Mouse (Mus musculus) small intestine, adult 2 months (tissue): ENCODE measurements around the gene Hoxd11. TPM values are rescaled to one million over a fixed set of nuclear protein-coding genes. Genes with fewer than 3 reads are reported as not detected.

Experiments used
- H3K27ac ChIP-seq: fragments of 200-500 bp; 2 replicates; pipeline ENCODE4 v1.5.1; 2012; ENCODE audit warnings: low read depth, low read length, control low read depth, inconsistent platforms; ENCODE audit not compliant: insufficient read depth
- H3K27me3 ChIP-seq: fragments of 200-500 bp; 2 replicates; pipeline ENCODE4 v1.6.1; 2012; ENCODE audit warnings: mild to moderate bottlenecking, moderate library complexity, low read length, inconsistent platforms; ENCODE audit not compliant: control insufficient read depth, insufficient read depth
- H3K36me3 ChIP-seq: fragments of 200-500 bp; 2 replicates; pipeline ENCODE4 v1.6.1; 2012; ENCODE audit warnings: mild to moderate bottlenecking, low read length, control low read depth, inconsistent platforms; ENCODE audit not compliant: control insufficient read depth, insufficient read depth
- H3K4me1 ChIP-seq: fragments of 200-500 bp; 2 replicates; pipeline ENCODE4 v1.6.1; 2012; ENCODE audit warnings: low read length, inconsistent platforms, mixed read lengths; ENCODE audit not compliant: control insufficient read depth, insufficient read depth, insufficient read length
- H3K4me3 ChIP-seq: fragments of 200-500 bp; 2 replicates; pipeline ENCODE4 v1.5.1; 2012; ENCODE audit warnings: low read depth, mild to moderate bottlenecking, control low read depth, inconsistent platforms, low read length, moderate library complexity
- CTCF ChIP-seq: fragments of 200-500 bp; IDR thresholded peaks from 2 replicates; pipeline ENCODE4 v1.5.1; 2012; ENCODE audit warnings: low read depth, mild to moderate bottlenecking, control low read depth, inconsistent platforms, low read length, moderate library complexity, mixed read lengths; ENCODE audit not compliant: insufficient replicate concordance, insufficient read length; ENCODE audit errors: extremely low read depth
- POLR2A ChIP-seq: fragments of 200-500 bp; IDR thresholded peaks from 2 replicates; pipeline ENCODE4 v1.6.1; 2012; ENCODE audit warnings: low read depth, mild to moderate bottlenecking, control low read depth, inconsistent platforms, low read length, moderate library complexity
- WGBS: fragments of 180-500 bp; shearing (Covaris S2); methylation state at CpG from one replicate; pipeline ENCODE4 v1.1.7; 2018; 5-methylcytosine and 5-hydroxymethylcytosine counted together
- polyA plus RNA-seq: library from polyadenylated mRNA; depleted of rRNA; stranded (reverse); fragments of >200 nt; gene quantifications from 2 replicates; pipeline ENCODE4 v1.2.3, GENCODE M21; 2012

Gene Hoxd11
- polyA plus RNA-seq, 1 experiment, result not detected

DNA sequence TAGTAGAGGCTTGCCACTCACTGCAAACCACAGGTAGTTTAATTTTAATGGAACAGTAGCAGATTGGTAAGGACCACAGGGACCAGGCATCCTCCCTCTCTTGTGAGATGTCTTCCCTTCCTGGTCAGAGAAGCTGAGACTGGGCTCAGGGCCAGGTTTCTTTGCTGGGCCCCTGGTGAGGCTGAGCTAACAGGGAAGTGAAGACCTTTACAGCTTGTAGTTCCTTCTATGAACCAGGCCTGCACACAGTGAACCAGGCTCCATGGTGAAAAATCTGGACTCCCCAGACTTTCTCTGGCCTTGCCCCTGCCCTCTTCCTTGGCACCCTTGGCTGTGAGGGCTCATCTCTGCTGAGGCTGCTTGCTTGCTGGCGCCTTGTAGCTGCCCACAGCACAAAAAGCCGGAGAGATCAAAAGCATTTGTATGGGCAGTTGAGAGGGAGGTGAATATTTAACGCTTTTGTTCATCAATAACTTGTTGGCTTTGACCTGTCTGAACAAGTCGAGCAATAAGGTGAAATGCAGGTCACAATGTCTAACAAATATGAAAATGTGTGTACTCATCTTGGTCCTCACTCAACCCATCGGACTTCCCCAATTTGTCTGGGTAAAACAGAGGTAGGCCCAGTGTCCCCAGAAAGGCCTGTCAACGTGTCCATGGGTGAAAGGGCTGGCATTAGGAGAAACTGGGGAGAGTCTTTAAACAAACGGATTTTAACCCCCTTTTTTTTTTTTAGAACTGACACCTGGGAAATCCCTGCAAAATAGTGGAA is 45.1 kb downstream of the Hoxd11 start:
- WGBS, result 35% methylated on average over 7 of the region's 7 CpGs
- no peak overlapping the region for H3K4me3 ChIP-seq
- TF ChIP-seq CTCF (no peak), POLR2A (no peak)
- H3K36me3 ChIP-seq, result no peaks in the 10 kb centered on the region
- H3K4me1 ChIP-seq, result peaks cover 10% of the 10 kb centered on the region
- peaks cover 31% of the 10 kb centered on the region for H3K27me3 ChIP-seq
- H3K27ac ChIP-seq, result no peak overlapping the region

DNA sequence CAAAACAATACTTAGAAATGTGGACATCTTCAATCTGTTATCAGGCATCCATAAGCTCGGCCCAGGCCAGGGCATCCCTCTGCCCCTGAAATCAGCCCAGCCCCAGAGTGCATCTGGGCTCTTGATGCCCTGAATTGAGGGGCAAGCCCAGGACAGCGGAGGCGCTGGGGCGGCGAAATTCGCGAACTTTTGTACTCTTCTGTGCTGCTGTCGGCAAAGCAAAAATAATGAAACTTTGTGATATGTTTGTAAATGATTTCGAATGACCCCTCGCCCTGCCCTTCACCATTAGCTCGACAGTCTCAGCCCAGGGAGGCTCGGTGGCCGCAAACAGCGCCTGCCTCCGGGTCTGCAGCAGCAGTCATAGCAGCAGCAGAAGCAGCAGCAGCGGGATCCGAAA is 45.8 kb downstream of the Hoxd11 start:
- Histone ChIP-seq H3K36me3 (no peaks in the 10 kb centered on the region), H3K4me3 (no peak overlapping the region), H3K27ac (no peak overlapping the region), H3K4me1 (peaks cover 10% of the 10 kb centered on the region), H3K27me3 (peaks cover 32% of the 10 kb centered on the region)
- TF ChIP-seq CTCF (no peak), POLR2A (no peak)
- 41% methylated on average over 17 of the region's 17 CpGs for WGBS

DNA sequence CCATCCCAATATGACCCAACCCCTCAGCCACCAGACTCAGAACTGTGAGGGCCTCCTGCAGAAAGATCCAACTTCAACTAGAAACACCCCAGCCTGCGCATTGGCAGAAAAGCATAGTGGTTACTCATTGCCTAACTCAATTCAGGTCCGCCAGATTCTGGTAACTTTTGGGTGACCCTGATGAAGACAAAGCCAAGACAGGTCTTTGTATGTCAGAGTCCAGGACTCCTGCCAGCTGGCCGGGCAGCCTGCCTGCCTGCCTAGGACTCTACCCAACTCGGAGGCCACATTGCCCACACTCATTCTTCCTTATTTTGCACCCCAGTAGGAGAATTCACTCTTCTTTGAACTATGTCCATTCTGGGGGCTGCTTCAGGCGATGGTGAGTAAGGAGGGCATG is 47.2 kb downstream of the Hoxd11 start, which contains the start of gene Gm28230:
TSS of gene Gm28230 (plus strand) at position 178 of the 400 bp plus-strand sequence.
- Histone ChIP-seq H3K36me3 (no peaks in the 10 kb centered on the region), H3K27ac (no peak within 1 kb of the TSS), H3K4me1 (peaks cover 6% of the 10 kb centered on the region), H3K4me3 (peak within 1 kb of the TSS; percentile 23), H3K27me3 (peaks cover 40% of the 10 kb centered on the region)
- 48% methylated on average over 5 of the region's 5 CpGs for WGBS
- TF ChIP-seq CTCF (no peak), POLR2A (no peak)

DNA sequence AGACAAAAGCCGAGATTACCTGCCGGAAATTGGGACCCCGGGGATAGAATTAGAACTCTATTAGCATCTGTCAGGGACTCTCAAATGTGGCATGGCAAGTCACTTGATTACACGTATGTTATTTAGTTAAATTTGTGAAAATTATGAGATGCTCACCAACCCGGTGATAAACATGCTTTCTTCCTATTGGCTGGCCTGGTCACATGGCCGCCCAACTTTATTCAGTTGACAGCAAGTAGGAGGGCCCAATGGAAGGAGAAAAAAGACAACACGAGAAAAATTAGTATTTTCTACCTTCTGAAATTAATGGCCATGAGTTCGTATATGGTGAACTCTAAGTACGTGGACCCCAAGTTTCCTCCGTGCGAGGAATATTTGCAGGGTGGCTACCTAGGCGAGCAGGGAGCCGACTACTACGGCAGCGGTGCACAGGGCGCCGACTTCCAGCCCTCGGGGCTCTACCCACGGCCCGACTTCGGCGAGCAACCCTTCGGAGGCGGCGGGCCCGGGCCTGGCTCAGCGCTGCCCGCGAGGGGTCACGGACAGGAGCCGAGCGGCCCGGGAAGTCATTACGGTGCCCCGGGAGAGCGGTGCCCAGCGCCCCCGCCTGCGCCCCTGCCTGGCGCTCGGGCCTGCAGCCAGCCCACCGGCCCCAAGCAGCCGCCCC is 47.7 kb downstream of the Hoxd11 start:
- H3K4me1 ChIP-seq, result peaks cover 6% of the 10 kb centered on the region
- H3K4me3 ChIP-seq, result peak overlapping the region; percentile 23
- peaks cover 44% of the 10 kb centered on the region for H3K27me3 ChIP-seq
- no peaks in the 10 kb centered on the region for H3K36me3 ChIP-seq
- TF ChIP-seq POLR2A, result no peak
- no peak for TF ChIP-seq CTCF
- WGBS, result 41% methylated on average over 43 of the region's 43 CpGs
- no peak overlapping the region for H3K27ac ChIP-seq

DNA sequence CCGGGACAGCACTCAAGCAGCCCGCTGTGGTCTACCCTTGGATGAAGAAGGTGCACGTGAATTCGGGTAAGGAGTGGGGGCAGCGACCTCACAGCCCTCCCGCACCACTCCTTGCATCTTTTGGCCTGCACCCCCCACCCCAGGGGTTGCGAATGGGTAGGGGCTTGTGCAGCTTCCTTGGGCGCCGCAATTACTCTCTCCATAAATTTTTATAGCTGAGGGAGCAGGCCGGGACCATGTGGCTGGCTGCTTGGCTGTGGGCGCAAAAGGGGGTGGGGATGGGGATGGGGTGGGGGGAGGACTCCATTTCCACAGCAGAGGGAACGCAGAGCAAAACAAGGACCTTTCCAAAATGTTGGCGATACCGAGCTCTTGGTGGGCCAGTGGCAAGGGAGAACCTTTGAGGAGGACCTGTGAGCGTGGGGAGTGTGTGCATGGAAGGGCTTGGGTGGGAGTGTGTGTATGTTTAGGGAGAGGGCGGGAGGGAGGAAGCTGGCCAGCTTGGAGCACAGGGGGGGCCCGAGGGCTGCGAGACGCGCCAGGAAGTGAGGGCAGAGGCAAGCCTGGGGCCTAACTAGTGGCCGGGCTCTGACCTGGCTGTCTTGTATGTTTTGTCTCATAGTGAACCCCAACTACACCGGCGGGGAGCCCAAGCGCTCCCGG is 48.4 kb downstream of the Hoxd11 start:
- H3K36me3 ChIP-seq, result no peaks in the 10 kb centered on the region
- H3K27me3 ChIP-seq, result peaks cover 49% of the 10 kb centered on the region
- H3K4me3 ChIP-seq, result peak overlapping the region; percentile 23; the same call in 1 of the 2 replicates
- 30% methylated on average over 25 of the region's 25 CpGs for WGBS
- peaks cover 7% of the 10 kb centered on the region for H3K4me1 ChIP-seq
- H3K27ac ChIP-seq, result no peak overlapping the region
- TF ChIP-seq CTCF (no peak), POLR2A (no peak)

DNA sequence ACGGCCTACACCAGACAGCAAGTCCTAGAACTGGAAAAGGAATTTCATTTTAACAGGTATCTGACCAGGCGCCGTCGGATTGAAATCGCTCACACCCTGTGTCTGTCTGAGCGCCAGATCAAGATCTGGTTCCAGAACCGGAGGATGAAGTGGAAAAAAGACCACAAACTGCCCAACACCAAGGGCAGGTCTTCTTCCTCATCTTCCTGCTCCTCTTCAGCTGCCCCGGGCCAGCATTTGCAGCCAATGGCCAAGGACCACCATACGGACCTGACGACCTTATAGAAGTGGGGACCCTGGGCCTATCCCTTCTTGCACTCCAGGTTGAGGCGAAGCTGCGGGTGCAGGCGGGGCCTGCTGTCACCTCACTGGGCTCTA is 48.9 kb downstream of the Hoxd11 start:
- Histone ChIP-seq H3K27me3 (peaks cover 51% of the 10 kb centered on the region), H3K4me3 (no peak overlapping the region), H3K27ac (no peak overlapping the region), H3K4me1 (peaks cover 7% of the 10 kb centered on the region), H3K36me3 (no peaks in the 10 kb centered on the region)
- TF ChIP-seq POLR2A, result no peak
- TF ChIP-seq CTCF, result no peak
- WGBS, result 39% methylated on average over 13 of the region's 13 CpGs

DNA sequence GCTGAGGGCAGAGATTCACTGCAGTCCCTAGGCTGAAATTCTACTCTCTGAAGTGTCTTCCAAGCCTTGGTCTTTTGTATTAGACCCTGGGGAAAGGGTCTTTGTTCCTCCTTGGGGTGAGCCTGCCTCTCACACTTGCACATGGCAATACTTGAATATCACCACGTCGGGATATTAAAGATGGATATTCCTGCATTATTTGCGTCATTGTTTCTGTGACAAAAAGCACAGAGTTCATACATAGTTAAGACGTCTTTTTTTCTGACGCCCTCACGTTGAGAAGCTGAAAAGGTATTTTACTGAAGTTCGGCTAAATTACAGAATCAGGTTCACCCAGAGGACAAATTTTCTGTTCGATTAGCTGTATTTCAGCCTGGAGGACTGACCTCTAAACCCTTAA is 51.0 kb downstream of the Hoxd11 start:
- TF ChIP-seq POLR2A, result no peak
- TF ChIP-seq CTCF, result no peak
- no peak overlapping the region for H3K27ac ChIP-seq
- H3K36me3 ChIP-seq, result no peaks in the 10 kb centered on the region
- WGBS, result 41% methylated on average over 8 of the region's 8 CpGs
- H3K27me3 ChIP-seq, result peaks cover 66% of the 10 kb centered on the region
- peaks cover 3% of the 10 kb centered on the region; the same call in 1 of the 2 replicates for H3K4me1 ChIP-seq
- no peak overlapping the region for H3K4me3 ChIP-seq
